Mouse (Mus musculus): Measurements from ENCODE around the gene Atp8b2. TPM values are rescaled to one million over a fixed set of nuclear protein-coding genes. Genes with fewer than 3 reads are reported as not detected.

Gene Atp8b2
- total RNA-seq, 2 experiments from 2014 or later: 31.3 to 49.4 TPM

- peak; percentile 97 to 99 for DNase-seq
These were observed 2.8 kb downstream of the Atp8b2 start for GRCm38 (mm10) chr3:89960469-89960868.

GRCm38 (mm10) chr3:89959435-89959834, 3.9 kb downstream of the Atp8b2 start:
- no peak for DNase-seq

- no peak for DNase-seq
These were observed 5.4 kb downstream of the Atp8b2 start for GRCm38 (mm10) chr3:89957880-89958279.

DNA sequence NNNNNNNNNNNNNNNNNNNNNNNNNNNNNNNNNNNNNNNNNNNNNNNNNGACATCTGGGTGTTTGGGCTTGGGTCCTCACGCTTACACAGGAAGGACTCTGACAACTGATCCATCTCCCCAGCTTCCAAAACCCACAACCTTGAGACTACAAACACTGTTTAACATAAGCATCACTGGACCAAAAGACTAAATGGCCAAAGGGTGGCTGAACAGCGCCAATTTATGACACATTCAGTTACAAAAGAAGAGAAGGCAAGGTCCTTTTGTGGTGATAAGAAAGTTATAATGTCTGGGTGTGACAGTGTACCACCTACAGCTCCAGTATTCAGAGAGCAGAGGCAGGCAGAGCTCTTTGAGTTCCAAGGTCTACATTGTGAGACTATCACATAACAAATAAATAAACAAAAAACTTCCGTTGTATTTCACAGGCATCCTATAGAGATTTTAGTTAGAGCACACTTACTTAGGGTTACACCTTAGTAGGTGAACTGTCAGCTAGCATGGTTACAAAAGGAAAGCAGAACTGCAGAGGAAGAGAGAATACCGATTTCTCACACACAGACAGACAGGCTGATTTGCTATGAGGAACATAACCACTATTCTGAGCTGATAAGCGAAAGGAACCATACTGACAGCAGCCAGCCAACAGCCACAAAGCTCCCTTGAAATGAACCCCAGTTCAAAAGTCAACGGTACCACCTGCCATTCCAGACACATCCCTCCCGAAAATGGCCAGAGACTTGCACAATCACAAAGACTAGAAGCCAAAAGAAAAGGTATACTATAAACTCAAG, 6.9 kb downstream of the Atp8b2 start:
- DNase-seq: no peak

DNA sequence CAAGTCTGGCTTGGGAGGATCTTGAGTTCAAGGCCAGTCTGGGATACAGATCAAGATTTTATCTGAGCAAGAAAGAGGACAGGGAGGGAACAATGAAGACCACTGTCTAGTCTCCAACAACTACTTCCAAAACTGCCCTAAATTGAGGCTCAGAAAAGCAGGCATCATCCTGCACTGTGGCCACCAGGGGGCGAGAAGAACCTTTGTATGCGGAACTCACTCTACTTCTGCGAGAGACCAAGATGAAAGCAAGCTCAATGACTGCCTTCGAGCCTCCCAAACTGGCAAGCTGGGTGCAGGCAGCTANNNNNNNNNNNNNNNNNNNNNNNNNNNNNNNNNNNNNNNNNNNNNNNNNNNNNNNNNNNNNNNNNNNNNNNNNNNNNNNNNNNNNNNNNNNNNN, 9.9 kb downstream of the Atp8b2 start:
- peak; percentile 80 to 87 for DNase-seq

DNA sequence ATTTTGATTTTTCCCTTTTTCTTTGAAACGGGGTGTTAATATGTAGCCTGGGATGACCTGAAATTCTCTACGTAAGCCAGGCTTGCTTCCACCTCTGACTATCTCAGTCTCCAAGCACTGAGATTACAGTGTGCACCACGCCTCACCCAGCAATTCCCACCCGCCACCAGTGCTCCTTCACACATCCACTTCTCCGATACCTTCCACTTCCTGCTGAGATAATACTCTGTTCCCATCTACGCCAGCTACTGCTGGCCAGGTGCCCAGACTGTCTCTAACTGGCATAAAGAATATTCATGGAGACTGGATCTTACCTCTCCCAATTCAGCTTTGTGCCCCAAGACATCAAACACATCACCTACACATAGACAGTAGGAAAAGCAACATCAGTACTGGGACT, 14.7 kb downstream of the Atp8b2 start:
- no peak for DNase-seq

- no peak for DNase-seq
These were observed 15.3 kb downstream of the Atp8b2 start for GRCm38 (mm10) chr3:89948021-89948420.

GRCm38 (mm10) chr3:89945026-89945425, 18.3 kb downstream of the Atp8b2 start:
- DNase-seq: no peak

- DNase-seq: peak; percentile 73 to 83
These were observed 20.4 kb downstream of the Atp8b2 start for GRCm38 (mm10) chr3:89942894-89943293.

DNA sequence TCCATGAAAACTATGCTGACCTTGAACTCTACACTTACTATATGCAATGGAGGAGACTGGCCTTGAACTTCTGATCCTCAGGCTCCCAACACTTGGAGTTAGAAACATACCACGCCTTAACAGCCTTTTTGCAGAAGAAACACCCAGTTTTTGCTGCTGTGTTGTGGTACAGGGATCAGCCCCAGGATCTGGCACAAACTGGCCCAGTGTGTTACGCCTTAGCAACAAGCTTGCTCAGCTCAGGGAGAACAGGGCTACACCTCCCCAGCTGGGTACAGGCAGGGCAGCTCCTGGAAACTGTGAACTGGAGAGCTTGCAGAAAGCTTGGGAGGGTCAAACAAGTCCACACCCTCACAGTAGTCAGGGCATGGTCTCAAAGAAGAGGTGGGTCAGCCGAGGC, 26.8 kb downstream of the Atp8b2 start:
- DNase-seq: no peak

GRCm38 (mm10) chr3:89932925-89933324, 30.4 kb downstream of the Atp8b2 start:
- DNase-seq: no peak

DNA sequence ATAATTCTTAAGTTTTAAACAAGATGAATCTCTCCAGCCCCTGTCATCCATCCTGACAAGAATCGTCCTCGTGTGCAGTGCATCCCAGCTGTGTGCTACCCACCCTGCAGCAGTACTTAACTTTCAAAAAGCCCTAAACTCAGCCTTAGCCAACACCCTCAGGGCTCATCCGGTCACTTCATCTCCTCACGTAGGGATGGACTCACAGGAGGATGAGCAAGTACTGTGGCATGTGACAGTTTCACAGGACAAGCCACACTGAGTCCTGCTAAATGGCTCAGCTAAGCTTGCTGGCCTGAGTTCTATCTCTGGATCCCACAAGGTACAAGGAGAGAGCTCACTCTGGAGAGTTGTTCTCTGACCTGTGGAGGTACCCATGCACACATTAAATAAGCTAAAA, 34.4 kb downstream of the Atp8b2 start:
- no peak for DNase-seq

- no peak for DNase-seq
These were observed 36.9 kb downstream of the Atp8b2 start for GRCm38 (mm10) chr3:89926440-89926839.

GRCm38 (mm10) chr3:89920711-89921110, 42.6 kb downstream of the Atp8b2 start:
- no peak for DNase-seq

GRCm38 (mm10) chr3:89917408-89917807, 45.9 kb downstream of the Atp8b2 start:
- no peak for DNase-seq

DNA sequence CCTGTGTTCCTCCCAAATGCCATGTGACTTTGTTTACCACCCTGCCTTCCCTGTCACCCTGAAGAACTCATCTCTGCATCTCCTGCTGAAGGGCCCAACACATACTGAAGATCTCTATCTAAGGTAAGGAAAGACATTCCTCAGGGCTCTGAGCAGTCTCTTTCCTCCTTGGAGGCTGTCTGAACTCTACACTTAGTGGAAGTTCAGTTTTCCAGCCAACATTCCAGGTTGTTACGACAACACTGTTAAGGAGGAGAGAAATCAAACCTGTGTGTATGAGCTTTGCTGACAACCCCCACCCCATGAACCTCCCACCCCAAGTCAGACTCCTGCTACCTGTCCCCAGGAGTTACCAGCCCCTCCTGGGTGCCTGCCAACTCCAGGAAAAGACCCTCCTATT, 46.7 kb downstream of the Atp8b2 start:
- no peak for DNase-seq

GRCm38 (mm10) chr3:89914700-89915099, 48.6 kb downstream of the Atp8b2 start:
- no peak for DNase-seq

GRCm38 (mm10) chr3:89912543-89913391, 50.5 kb downstream of the Atp8b2 start, which contains the start of gene Il6ra:
Gene Il6ra (minus strand): TSS chr3:89913196.
- DNase-seq: peak; percentile 93 to 95

- DNase-seq: no peak
These were observed 51.2 kb downstream of the Atp8b2 start for GRCm38 (mm10) chr3:89912108-89912542.

- no peak for DNase-seq
These were observed 52.1 kb downstream of the Atp8b2 start for GRCm38 (mm10) chr3:89911207-89911606.

GRCm38 (mm10) chr3:89909703-89910542, 53.4 kb downstream of the Atp8b2 start:
- DNase-seq: no peak

DNA sequence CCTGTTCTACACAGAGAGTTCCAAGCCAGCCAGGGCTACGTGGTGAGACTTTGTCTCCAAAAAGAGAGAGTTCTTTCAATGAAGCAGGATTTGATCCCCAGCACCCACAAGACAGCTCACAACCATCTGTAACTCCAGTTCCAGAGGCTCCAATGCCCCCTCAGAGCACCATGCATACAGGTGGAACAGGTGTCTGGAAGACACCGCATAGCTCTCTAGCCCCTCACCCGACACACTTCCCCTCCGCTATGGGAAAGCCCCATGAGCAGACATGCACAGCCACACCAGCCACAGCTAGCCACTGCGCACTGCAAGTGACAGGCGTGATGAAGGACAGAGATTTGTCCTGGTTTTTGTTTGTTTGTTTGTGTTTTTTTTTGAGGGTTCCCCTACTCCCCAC, 54.5 kb downstream of the Atp8b2 start:
- no peak for DNase-seq

Data from adrenal gland, postnatal 36 days (tissue).